Mouse (Mus musculus) natural killer cell, adult 2 months (primary cell): ENCODE measurements around the gene Abca12.

Experiments
- DNase-seq, 2 experiments: peaks; one replicate each; pipeline ENCODE4 v3.0.0; 2022; ENCODE audit warnings: low spot score in 2 of 2

Gene Abca12

GRCm38 (mm10) chr1:71414810-71415209 lies at the start of gene Abca12:
Gene Abca12 (minus strand): TSS chr1:71414910.
- no peak for DNase-seq

DNA sequence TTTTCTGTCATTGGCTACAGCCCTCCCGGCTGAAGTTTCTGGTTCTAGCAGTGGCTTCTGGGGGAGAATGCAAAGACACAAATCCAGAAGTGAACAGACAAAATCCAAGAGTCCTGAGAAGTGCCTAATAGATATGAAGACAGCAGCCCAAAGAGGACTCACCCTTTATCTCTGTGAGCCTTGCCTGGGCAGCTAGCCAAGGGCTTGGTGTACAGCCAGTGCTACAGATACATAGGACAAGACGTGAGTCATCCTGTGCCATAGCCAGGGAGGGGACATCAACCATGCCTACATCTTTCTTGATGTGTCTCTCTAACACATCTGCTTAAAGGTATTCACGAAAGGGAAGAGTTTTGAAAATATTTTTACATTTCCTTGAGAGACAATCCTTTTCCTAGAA lies 43.3 kb upstream of the Abca12 start:
- no peak for DNase-seq

- DNase-seq, result no peak
Observed at GRCm38 (mm10) chr1:71447424-71447823, 32.7 kb upstream of the Abca12 start.

- no peak for DNase-seq
Observed at GRCm38 (mm10) chr1:71421741-71422333, 7.1 kb upstream of the Abca12 start.

- DNase-seq, result no peak
Observed at GRCm38 (mm10) chr1:71418467-71418866, 3.8 kb upstream of the Abca12 start.

GRCm38 (mm10) chr1:71417951-71418350 lies 3.2 kb upstream of the Abca12 start:
- DNase-seq, result no peak

GRCm38 (mm10) chr1:71414084-71414483 lies 626 bp downstream of the Abca12 start:
- DNase-seq, result no peak

DNA sequence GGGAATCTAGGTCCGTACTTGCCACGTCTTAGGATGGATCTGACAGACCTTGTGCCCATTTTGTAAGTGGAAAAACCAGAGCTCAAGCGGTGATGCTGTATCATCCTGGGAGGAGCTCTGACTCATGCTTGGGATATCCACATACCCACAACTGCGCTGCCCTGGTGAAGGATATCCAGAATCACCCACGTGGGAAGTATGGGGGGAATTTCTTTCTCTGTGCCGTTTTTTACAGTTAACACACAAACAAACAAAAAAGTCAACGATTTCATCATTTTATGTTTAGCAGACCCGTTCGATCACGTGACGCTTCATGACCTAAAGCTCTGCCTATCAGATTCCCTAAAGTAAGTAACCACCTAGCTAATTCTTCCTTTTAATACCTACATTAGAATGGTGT lies 1.6 kb downstream of the Abca12 start:
- no peak for DNase-seq

DNA sequence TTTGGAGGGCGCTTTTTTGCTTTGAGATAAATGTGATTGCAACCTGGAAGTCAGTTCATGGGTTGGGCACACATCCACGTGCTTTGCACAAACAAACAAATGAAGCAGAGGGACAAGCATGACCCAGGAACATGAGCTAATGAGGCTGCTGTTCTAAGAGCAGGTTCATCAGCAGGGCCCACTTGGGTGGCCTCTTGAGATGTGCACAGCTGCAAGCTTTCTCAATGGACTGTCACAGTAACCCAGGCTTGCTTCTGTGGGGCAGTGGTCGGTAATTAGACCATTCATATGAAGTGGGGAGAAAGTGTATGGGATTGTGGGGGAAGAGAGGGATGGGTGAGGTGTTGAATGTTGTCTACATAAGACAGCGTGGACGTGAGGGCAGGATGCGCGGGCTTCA lies 7.0 kb downstream of the Abca12 start:
- DNase-seq, result no peak

DNA sequence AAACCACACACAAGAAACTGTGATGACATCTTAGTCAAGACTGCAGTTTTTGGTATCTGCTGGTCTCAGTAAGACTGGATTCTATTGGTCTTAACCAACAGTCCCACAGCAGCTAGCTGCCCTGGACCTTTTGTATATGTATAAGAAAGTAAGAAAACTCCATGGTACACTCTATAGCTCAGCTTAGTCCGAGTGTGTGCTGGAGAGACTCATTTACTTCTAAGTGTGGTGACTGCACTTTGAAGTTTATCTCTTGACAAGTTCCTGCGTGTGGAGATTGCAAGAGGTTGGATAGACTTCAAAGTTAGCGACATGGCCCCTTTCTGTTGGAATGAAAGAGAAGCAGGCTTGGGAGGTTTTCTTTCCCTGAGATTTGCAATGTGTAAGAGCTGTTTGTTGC lies 17.1 kb downstream of the Abca12 start:
- DNase-seq, result no peak

DNA sequence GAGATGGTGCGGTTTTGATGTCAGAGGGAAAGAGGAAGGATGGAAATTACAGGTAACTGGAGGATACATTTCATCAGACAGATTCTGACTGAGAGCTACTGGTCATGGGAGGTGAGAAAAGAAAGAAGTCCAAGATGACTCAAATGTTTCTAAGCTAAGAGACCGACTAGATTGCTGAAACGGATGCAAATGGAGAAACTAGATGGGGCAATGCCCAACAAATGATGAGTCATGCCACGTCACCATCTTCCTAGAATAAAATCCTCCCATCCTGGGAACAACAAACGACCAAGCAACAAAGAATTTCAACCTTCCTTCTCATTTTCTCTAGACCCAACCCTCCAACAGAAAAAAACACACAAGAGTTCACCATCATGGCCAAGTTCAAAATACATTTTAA lies 18.6 kb downstream of the Abca12 start:
- no peak for DNase-seq

GRCm38 (mm10) chr1:71394177-71394576 lies 20.5 kb downstream of the Abca12 start:
- DNase-seq, result no peak

DNA sequence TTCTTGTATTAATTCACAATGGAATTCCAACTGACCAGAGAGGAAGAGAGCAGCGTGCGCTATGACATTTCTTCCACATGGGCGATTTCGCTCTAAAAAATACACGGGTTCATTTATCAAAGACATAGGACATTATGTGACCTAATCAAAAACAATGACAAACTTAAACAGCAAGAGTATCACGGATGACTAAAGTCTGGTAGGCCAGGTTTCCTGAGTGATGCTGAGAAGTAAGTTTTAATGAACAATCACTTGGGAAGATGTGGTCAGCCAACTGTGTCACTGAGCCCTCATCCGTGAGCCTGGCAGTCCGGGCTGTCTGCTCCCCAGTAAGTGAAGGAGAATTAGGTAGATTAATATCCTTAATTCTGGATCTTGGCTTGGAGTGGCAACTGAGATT lies 21.2 kb downstream of the Abca12 start:
- no peak for DNase-seq

GRCm38 (mm10) chr1:71392463-71392862 lies 22.2 kb downstream of the Abca12 start:
- no peak for DNase-seq

DNA sequence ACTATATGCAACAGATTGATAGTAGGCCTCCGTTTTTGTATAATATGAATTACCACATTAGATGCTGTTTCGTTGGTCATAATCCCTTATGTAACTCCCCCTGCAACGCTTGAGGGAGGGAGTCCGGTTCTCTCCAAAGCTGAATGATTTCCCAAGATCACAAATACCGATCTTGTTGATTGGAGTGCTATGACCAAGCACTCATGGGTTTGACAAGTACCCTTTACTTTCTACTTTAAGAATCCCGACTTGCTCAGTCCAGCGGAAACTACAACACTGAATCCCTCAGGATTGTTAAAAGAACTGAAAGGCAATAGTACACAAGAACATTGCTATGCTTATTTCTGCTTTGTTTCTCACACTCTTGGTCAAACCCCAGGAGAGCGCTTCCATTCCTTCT lies 28.1 kb downstream of the Abca12 start:
- no peak for DNase-seq

GRCm38 (mm10) chr1:71384098-71384497 lies 30.6 kb downstream of the Abca12 start:
- DNase-seq, result no peak

DNA sequence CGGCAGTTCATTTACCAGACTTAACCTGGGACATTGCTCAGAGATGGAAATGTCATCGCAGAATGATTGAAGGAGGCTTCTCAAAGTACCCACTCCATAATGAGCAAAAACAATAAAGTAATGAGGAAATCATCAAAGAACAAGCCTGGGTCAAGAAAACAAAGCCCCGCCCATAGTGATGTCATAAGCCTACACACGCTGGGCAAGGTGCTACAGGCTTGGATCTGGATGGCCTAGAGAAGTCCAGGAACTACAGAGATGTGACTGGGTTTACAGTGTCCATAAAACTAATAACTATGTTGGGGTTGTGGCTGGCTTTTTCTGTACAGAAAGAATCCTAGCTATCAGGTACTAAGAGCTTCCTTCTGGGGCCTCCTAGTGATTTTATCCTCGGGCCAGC lies 41.6 kb downstream of the Abca12 start:
- DNase-seq, result no peak

DNA sequence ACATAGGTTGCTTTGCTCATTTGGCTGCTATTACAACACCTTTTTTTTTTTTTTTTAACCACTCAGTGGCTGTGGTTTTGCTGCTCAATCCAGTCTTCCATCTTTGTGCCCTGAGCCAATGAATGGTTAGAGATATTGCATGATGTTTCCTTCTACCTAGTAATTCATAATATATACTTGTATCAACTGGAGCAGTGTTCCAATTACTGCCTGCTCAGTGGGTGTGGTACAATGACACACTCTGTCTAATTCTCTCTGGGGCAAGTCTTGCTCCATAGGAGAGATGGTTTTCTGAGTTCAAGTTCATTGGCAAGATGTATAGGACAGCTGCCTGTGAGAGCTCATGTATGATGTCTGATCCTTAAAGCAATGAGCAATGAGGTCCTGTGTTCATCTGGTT lies 44.4 kb downstream of the Abca12 start:
- no peak for DNase-seq

DNA sequence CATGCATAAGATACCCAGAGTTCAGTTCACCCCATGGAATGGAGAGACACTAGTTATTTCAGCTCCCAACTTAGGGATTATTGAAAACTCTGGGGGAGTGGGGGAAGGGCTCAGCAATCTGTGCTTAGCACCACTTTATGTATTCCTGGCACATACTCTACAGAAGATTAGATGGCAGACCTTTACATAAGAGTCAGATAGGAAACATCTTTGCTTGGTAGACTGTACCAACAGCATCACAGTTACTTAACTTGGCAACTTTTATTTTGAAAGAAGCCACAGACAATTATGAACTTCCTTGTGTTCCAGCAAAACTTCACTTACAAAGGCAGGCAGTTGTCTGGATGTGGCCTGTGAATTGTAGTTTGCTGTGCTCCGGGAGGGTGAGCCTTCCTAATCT lies 46.9 kb downstream of the Abca12 start:
- no peak for DNase-seq

DNA sequence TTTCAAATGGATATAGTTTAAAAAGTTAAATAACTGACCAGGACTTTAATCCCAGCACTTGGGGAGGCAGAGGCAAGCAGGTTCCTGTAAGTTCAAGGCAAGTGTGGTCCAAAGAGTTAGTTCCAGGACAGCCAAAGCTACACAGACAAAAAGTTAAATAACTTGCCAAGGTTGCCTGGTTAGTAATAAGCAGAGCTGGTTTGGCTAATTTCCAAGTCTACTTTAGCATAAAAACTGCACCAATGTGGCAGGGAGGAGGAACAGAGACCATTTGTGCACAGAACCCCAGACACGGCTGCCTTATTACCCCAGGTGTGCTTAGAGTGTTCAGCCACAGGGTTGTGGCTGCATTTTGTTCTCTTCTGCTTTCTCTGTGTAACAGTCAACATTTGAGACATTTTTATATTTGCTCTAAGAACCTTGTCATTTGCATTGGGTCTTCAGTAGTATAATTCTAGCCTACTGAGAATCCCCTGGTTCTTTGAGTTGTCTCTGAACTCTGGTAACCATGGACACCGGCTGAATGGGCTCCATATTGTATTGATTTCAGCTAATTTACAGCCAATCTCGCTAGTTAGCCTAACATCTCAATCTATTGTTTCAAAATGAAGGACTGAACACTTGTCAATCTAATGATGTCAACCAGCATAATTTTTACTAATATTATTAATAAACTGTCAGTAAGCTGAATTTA lies 71.7 kb downstream of the Abca12 start:
- no peak for DNase-seq

DNA sequence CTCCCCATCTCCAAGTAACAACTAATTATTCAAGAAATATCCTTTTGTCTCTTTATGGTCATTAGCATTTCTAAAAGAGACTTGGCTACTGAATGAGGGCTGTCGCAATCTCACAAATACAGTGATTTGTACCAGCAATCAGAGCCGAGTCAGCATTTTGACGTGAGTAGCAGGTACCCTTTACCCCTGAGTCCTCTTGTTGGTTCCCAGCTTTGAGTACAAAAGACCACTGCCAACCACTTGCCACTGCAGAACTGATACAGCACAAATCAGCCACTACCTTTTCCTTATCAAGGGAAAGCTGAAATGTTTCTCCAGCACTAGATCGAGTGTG lies 72.5 kb downstream of the Abca12 start:
- no peak for DNase-seq

GRCm38 (mm10) chr1:71341370-71342260 lies 73.1 kb downstream of the Abca12 start:
- DNase-seq, result no peak
